Mouse (Mus musculus): ENCODE results near the gene Myo6. TPM values are rescaled to one million over a fixed set of nuclear protein-coding genes. Genes with fewer than 3 reads are reported as not detected.

Gene Myo6
- total and polyA plus RNA-seq, 2 experiments from 2014 or later, result 25.5 to 44.6 TPM

DNA sequence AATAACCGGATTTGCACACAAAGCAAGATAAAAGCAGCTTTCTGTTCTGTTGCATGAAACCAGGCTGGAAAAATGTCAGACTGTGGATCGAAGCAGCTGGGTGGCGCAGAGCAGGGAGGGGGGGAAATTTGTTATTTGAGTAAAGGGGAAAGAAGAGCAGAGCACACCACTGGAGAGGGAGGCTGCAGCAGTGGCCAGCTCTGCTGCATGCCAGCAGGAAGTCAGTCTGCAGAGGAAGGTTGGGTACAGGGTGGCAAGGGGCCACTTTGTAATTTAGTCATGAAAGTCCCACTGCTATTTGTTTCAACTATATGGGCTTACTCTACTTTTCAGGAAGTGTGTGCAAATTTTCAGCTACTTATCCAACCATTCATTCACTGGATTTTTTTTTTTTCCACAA lies 31.3 kb downstream of the Myo6 start:
- TF ChIP-seq CTCF (IDR thresholded peaks at IDR 0.05), result no peak
- Histone ChIP-seq H3K9me3 (ENCODE audit: low read length) (no peaks in the 10 kb centered on the region), H3K9ac (replicated peaks; ENCODE audit: low read length, poor library complexity, severe bottlenecking) (no peak overlapping the region), H3K4me1 (ENCODE audit: insufficient read depth, low read length) (no peaks in the 10 kb centered on the region), H3K4me3 (ENCODE audit: low read depth, low read length) (no peak overlapping the region), H3K4me2 (ENCODE audit: low read depth, low read length, poor library complexity, severe bottlenecking) (no peak overlapping the region), H3K27me3 (ENCODE audit: insufficient read depth, low read length) (no peaks in the 10 kb centered on the region), H3K27ac (ENCODE audit: low read depth, low read length) (no peak overlapping the region), H3K36me3 (ENCODE audit: insufficient read depth, low read length) (no peaks in the 10 kb centered on the region)
- 46% methylated on average over 3 of the region's 3 CpGs for WGBS
- no peak for DNase-seq (ENCODE audit: low spot score)
- no peak for ATAC-seq (ENCODE audit: low FRiP score)

DNA sequence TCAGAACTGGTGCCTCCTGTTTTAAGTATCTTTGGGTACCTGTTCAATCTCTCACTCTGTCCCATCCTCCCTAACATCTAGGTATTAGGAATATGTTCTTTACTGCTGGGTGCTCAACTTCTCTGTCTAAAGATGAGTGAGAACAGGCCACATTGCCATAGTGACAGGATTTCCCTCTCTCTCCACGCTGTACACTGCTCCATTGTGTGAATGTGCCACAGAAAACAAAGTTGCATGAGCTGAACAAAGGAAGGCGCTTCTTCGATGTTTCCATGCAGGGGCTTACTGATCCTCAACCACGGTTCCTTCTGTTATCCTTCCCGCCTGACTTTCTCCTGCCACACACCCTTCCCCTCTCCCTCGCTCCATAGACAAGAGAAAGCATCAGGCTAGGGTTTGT lies 32.4 kb downstream of the Myo6 start:
- TF ChIP-seq CTCF (IDR thresholded peaks at IDR 0.05), result no peak
- 21% methylated on average over 6 of the region's 6 CpGs for WGBS
- Histone ChIP-seq H3K27me3 (ENCODE audit: insufficient read depth, low read length) (no peaks in the 10 kb centered on the region), H3K36me3 (ENCODE audit: insufficient read depth, low read length) (no peaks in the 10 kb centered on the region), H3K9ac (replicated peaks; ENCODE audit: low read length, poor library complexity, severe bottlenecking) (no peak overlapping the region), H3K4me1 (ENCODE audit: insufficient read depth, low read length) (no peaks in the 10 kb centered on the region), H3K4me3 (ENCODE audit: low read depth, low read length) (no peak overlapping the region), H3K9me3 (ENCODE audit: low read length) (no peaks in the 10 kb centered on the region), H3K27ac (ENCODE audit: low read depth, low read length) (no peak overlapping the region), H3K4me2 (ENCODE audit: low read depth, low read length, poor library complexity, severe bottlenecking) (no peak overlapping the region)
- peak; percentile 31 for DNase-seq (ENCODE audit: low spot score)
- peak; percentile 42; the same call in 1 of the 2 replicates for ATAC-seq (ENCODE audit: low FRiP score)

DNA sequence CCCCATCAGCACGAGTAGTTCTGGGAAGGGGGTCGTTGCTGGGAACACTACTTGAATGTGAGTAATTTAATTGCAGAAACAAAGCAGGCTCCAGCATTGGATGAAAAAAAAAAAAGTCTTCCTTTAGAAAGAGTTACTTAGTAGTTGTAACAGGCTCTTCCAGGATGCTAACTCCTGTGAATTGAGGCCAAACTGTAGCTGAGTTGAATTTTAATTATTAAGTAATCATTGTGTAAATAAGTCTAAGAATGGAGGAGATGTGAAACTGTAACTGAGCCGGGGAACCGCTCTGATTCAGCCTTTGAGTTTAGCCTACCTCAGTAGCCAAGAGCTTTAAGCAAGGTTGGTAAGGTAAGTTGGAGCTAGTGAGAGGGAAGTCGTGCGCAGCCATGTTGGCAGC lies 36.0 kb downstream of the Myo6 start:
- DNase-seq (ENCODE audit: low spot score), result peak; percentile 37
- ATAC-seq (ENCODE audit: low FRiP score), result no peak
- H3K4me2 ChIP-seq (ENCODE audit: low read depth, low read length, poor library complexity, severe bottlenecking), result no peak overlapping the region

DNA sequence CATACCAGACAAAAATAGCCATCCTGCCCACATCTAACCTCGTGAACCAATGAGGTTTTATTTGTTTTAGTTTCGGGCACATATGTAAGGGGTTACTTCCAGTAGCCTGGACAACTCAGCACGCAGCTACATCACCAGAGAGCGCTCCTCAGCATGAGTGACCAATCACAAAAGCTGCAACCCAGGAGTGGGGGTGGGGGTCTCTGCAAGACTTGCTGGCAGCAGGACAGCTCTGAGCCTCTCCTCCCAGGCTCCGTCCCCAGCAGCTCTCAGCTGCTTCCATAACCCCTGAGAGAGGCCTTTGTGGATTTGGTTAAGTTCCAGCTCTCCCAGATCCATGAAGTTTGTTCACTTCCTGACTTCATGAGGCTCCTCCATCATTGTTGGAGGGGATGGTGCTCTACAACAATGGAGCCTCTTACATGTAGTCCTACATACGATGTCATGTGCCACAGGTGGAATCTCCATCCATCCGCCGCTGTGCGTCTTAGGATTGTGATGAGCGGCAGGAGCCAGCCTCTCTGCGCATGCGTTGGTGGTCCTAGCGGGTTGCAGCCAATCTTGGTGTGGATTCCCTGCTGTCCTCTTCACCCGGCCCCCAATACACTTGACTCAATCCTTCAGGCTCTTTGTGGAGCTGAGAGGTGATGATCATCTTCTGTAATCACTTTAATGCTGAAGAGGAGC lies 37.7 kb downstream of the Myo6 start:
- ATAC-seq (ENCODE audit: low FRiP score), result peak; percentile 77
- peak; percentile 67 for DNase-seq (ENCODE audit: low spot score)

More for the DNA sequence above, 36.0 kb downstream of the Myo6 start:
- H3K4me3 ChIP-seq (ENCODE audit: low read depth, low read length), result no peak overlapping the region
- H3K4me1 ChIP-seq (ENCODE audit: insufficient read depth, low read length), result no peaks in the 10 kb centered on the region; the same call in 1 of the 2 replicates
- no peak for TF ChIP-seq CTCF (IDR thresholded peaks at IDR 0.05)
- no peak overlapping the region for H3K9ac ChIP-seq (replicated peaks; ENCODE audit: low read length, poor library complexity, severe bottlenecking)
- no peaks in the 10 kb centered on the region for H3K9me3 ChIP-seq (ENCODE audit: low read length)
- no peaks in the 10 kb centered on the region for H3K27me3 ChIP-seq (ENCODE audit: insufficient read depth, low read length)
- peak overlapping the region; percentile 44 for H3K27ac ChIP-seq (ENCODE audit: low read depth, low read length)
- H3K36me3 ChIP-seq (ENCODE audit: insufficient read depth, low read length), result no peaks in the 10 kb centered on the region
- WGBS, result 47% methylated on average over 6 of the region's 6 CpGs

DNA sequence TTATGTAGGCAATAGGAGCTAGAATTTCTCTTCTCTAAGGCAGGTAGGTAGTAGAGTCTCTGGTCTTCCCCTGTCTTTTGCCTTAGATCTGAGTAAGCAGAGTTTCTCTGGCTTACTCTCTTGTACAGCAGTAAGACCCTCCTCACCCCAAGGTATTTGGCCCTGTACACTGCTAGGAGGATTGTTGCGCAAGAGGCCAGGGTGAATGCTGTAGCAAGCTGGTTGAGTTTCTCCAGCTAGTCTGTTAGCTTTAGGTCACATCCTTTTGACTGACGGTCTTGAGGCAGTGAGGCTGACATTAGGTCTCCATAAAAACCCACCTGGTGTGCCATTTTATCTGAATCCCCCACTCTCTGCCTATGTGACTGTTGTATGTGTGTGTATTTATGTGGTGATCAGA lies 43.9 kb downstream of the Myo6 start:
- H3K4me1 ChIP-seq (ENCODE audit: insufficient read depth, low read length), result no peaks in the 10 kb centered on the region
- no peak for DNase-seq (ENCODE audit: low spot score)
- no peak for ATAC-seq (ENCODE audit: low FRiP score)
- H3K4me3 ChIP-seq (ENCODE audit: low read depth, low read length), result no peak overlapping the region
- TF ChIP-seq CTCF (IDR thresholded peaks at IDR 0.05), result no peak
- no peaks in the 10 kb centered on the region for H3K36me3 ChIP-seq (ENCODE audit: insufficient read depth, low read length)
- H3K27ac ChIP-seq (ENCODE audit: low read depth, low read length), result no peak overlapping the region
- WGBS, result 91% methylated on average over 2 of the region's 2 CpGs
- H3K27me3 ChIP-seq (ENCODE audit: insufficient read depth, low read length), result no peaks in the 10 kb centered on the region
- H3K9me3 ChIP-seq (ENCODE audit: low read length), result no peaks in the 10 kb centered on the region
- H3K9ac ChIP-seq (replicated peaks; ENCODE audit: low read length, poor library complexity, severe bottlenecking), result no peak overlapping the region
- H3K4me2 ChIP-seq (ENCODE audit: low read depth, low read length, poor library complexity, severe bottlenecking), result no peak overlapping the region

More for the DNA sequence above, 37.7 kb downstream of the Myo6 start:
- Histone ChIP-seq H3K4me1 (ENCODE audit: insufficient read depth, low read length) (no peaks in the 10 kb centered on the region; the same call in 1 of the 2 replicates), H3K36me3 (ENCODE audit: insufficient read depth, low read length) (no peaks in the 10 kb centered on the region), H3K27ac (ENCODE audit: low read depth, low read length) (peak overlapping the region; percentile 52; the same call in 1 of the 2 replicates), H3K9me3 (ENCODE audit: low read length) (no peaks in the 10 kb centered on the region), H3K4me3 (ENCODE audit: low read depth, low read length) (no peak overlapping the region), H3K4me2 (ENCODE audit: low read depth, low read length, poor library complexity, severe bottlenecking) (no peak overlapping the region), H3K27me3 (ENCODE audit: insufficient read depth, low read length) (no peaks in the 10 kb centered on the region), H3K9ac (replicated peaks; ENCODE audit: low read length, poor library complexity, severe bottlenecking) (no peak overlapping the region)
- no peak for TF ChIP-seq CTCF (IDR thresholded peaks at IDR 0.05)
- 76% methylated on average over 14 of the region's 14 CpGs for WGBS

DNA sequence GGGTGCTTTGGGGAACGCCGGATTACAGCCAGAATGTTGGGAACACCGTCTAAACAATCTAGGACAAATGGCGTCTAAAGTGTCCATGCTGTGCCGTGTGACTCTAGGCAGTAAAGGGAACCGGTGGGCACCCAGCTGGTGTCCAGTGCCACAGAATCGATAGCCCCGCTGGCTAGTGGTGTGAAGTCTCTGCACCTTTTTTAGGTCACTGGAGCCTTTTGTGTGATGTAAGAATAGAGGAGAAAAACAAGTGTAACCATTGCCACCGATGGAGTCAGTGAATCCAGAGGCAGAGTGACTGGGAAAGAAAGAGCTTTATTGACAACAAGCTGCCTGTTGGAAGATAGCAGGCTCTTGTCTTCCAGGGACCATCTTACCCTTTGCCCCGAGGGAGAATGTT lies 44.6 kb downstream of the Myo6 start:
- TF ChIP-seq CTCF (IDR thresholded peaks at IDR 0.05), result no peak
- WGBS, result 43% methylated on average over 10 of the region's 10 CpGs
- H3K4me3 ChIP-seq (ENCODE audit: low read depth, low read length), result no peak overlapping the region

More for the DNA sequence above, 44.6 kb downstream of the Myo6 start:
- H3K9ac ChIP-seq (replicated peaks; ENCODE audit: low read length, poor library complexity, severe bottlenecking), result no peak overlapping the region
- no peaks in the 10 kb centered on the region for H3K9me3 ChIP-seq (ENCODE audit: low read length)
- DNase-seq (ENCODE audit: low spot score), result no peak
- no peak for ATAC-seq (ENCODE audit: low FRiP score)
- H3K27ac ChIP-seq (ENCODE audit: low read depth, low read length), result no peak overlapping the region
- H3K4me2 ChIP-seq (ENCODE audit: low read depth, low read length, poor library complexity, severe bottlenecking), result no peak overlapping the region
- H3K36me3 ChIP-seq (ENCODE audit: insufficient read depth, low read length), result no peaks in the 10 kb centered on the region
- no peaks in the 10 kb centered on the region for H3K4me1 ChIP-seq (ENCODE audit: insufficient read depth, low read length)
- no peaks in the 10 kb centered on the region for H3K27me3 ChIP-seq (ENCODE audit: insufficient read depth, low read length)
